In the genomic region with DNA sequence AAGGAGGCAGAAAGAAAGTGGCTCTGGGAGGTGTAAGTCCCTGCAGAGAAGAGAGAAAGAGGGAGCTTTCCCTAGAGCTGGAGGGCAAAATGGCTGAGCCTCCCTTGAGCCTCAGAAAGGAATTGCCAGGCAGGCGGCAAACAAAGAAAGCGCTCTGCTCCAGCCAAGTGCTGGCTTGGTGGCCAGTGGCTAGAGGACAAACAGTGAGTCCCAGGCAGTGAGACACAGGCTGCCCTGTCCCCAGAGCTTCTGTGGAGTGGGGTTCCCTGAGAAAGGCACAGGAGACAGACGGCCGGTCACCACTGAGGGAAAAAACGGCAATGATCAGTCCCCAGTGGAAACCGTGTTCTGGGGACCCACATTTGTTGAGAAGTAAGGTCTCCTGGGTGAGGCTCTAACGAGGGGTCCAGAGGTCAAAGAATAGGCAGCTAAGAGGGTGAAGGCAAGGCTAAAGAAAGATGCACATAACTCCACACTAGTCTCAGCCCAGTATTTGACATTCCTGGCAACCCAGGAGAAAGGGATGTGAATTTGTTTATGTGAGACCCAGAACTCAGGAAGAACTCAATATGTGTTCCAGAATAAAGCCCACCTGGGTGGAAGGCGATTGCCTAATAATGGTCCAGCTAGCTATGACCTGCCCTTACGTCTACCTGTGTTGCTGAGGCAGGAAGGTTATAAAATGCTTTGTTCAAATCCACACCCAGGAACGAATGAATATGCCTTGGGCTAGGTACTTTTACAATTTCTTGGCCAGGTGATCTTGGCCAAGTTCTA, we compare ENCODE assay signal across 11 mouse cellular contexts. TPM values are rescaled to one million over a fixed set of nuclear protein-coding genes. Genes with fewer than 3 reads are reported as not detected.
DNase-seq lines count a peak whose midpoint lies in the region; ATAC-seq lines count a peak whose summit lies in the region.
"Had no signal": no experiment of that assay in that cellular context is flagged by ENCODE, and none has a peak within 500 bp of the region (broad histone marks: within the 10 kb centered on the region; RNA-seq: fewer than 3 reads in every experiment).

No protein-coding gene starts in this region.

- ATAC-seq in hindbrain, embryonic 16.5 days = 0 out of 2 replicates have a peak, but pooled peaks have one; percentile 21
- ATAC-seq in midbrain, embryonic 14.5 days (ENCODE audit: low FRiP score, low TSS enrichment) = no peak
- ATAC-seq: intestine, postnatal 0 days had no signal

- H3K27me3 ChIP-seq in hindbrain, embryonic 16.5 days (replicated peaks; ENCODE audit: control insufficient read depth, insufficient read depth, low read length) = no peaks in the 10 kb centered on the region
- no peaks in the 10 kb centered on the region for H3K27me3 ChIP-seq in midbrain, embryonic 14.5 days (ENCODE audit: control insufficient read depth, insufficient read depth, low read length)
- H3K27me3 ChIP-seq in heart, embryonic 10.5 days (ENCODE audit: insufficient read depth, poor library complexity, severe bottlenecking) = peaks cover 96% of the 10 kb centered on the region

- peak overlapping the region; percentile 56 for H3K4me2 ChIP-seq in hindbrain, embryonic 16.5 days (ENCODE audit: low read length)
- H3K4me2 ChIP-seq in midbrain, embryonic 14.5 days (ENCODE audit: low read length) = peak overlapping the region; percentile 64
- H3K4me2 ChIP-seq: liver, embryonic 13.5 days had no signal

- peak overlapping the region; percentile 75 for H3K4me3 ChIP-seq in hindbrain, embryonic 16.5 days (ENCODE audit: low read length)
- peak overlapping the region; percentile 71 for H3K4me3 ChIP-seq in midbrain, embryonic 14.5 days (replicated peaks; ENCODE audit: low read depth, low read length)
- H3K4me3 ChIP-seq in heart, embryonic 10.5 days = no peak overlapping the region
- H3K4me3 ChIP-seq: liver, embryonic 13.5 days had no signal

- no peaks in the 10 kb centered on the region for H3K9me3 ChIP-seq in hindbrain, embryonic 16.5 days (ENCODE audit: control insufficient read depth, low read length)
- no peaks in the 10 kb centered on the region for H3K9me3 ChIP-seq in midbrain, embryonic 14.5 days (ENCODE audit: control insufficient read depth, low read length)
- no peaks in the 10 kb centered on the region for H3K9me3 ChIP-seq in heart, embryonic 10.5 days
- H3K9me3 ChIP-seq: liver, embryonic 13.5 days had no signal

- peak overlapping the region; percentile 89 for H3K9ac ChIP-seq in hindbrain, embryonic 16.5 days (ENCODE audit: low read depth, low read length)
- peak overlapping the region; percentile 86 for H3K9ac ChIP-seq in midbrain, embryonic 14.5 days (replicated peaks; ENCODE audit: low read length)
- H3K9ac ChIP-seq: liver, embryonic 13.5 days had no signal

- peak overlapping the region; percentile 84 for H3K27ac ChIP-seq in hindbrain, embryonic 16.5 days (ENCODE audit: low read depth, low read length)
- H3K27ac ChIP-seq in midbrain, embryonic 14.5 days (replicated peaks; ENCODE audit: low read depth, low read length) = peak overlapping the region; percentile 87
- no peak overlapping the region for H3K27ac ChIP-seq in heart, embryonic 10.5 days
- H3K27ac ChIP-seq: gastrocnemius, adult 2 months; liver, embryonic 13.5 days had no signal

- H3K36me3 ChIP-seq in hindbrain, embryonic 16.5 days (ENCODE audit: control insufficient read depth, insufficient read depth, low read length) = no peaks in the 10 kb centered on the region
- H3K36me3 ChIP-seq in midbrain, embryonic 14.5 days (ENCODE audit: control insufficient read depth, insufficient read depth, low read length) = no peaks in the 10 kb centered on the region
- H3K36me3 ChIP-seq in heart, embryonic 10.5 days = no peaks in the 10 kb centered on the region
- H3K36me3 ChIP-seq: liver, embryonic 13.5 days had no signal

- peaks cover 48% of the 10 kb centered on the region for H3K4me1 ChIP-seq in hindbrain, embryonic 16.5 days (ENCODE audit: control insufficient read depth, insufficient read depth, low read depth, low read length)
- H3K4me1 ChIP-seq in midbrain, embryonic 14.5 days (ENCODE audit: control insufficient read depth, insufficient read depth, low read length) = peaks cover 44% of the 10 kb centered on the region
- H3K4me1 ChIP-seq in heart, embryonic 10.5 days = peaks cover 13% of the 10 kb centered on the region
- H3K4me1 ChIP-seq: liver, embryonic 13.5 days had no signal

- WGBS in hindbrain, embryonic 16.5 days = 35% methylated on average over 10 of the region's 10 CpGs
- WGBS in midbrain, embryonic 14.5 days = 36% methylated on average over 10 of the region's 10 CpGs
- WGBS in heart, embryonic 10.5 days = 50% methylated on average over 10 of the region's 10 CpGs

- DNase-seq in R1 (ENCODE audit: low read depth, low spot score) = peak; percentile 91
- DNase-seq in embryo, embryonic 10.5 days (ENCODE audit: low spot score) = peak; percentile 28
- DNase-seq in midbrain, embryonic 14.5 days = peak; percentile 68
- DNase-seq in heart, embryonic 10.5 days (ENCODE audit: low spot score) = no peak
- no peak for DNase-seq in kidney, postnatal 14 days
- no peak for DNase-seq in kidney, postnatal 4 days
- DNase-seq: gastrocnemius, adult 2 months; liver, embryonic 13.5 days had no signal

RNA-seq across cellular contexts. Expression of gene Slc6a1, which starts 1.7 kb away (rescaled TPM):
- polyA plus RNA-seq in hindbrain, embryonic 16.5 days (2015; fragmentation: Nextera tagmentation; extraction: Ambion mirVana) = 166 and 172 TPM in 2 replicates
- polyA plus RNA-seq in midbrain, embryonic 14.5 days (2014; fragmentation: Nextera tagmentation; extraction: Ambion mirVana) = 116 and 125 TPM in 2 replicates
- 0.48 and 0.54 TPM in 2 replicates for polyA plus RNA-seq in heart, embryonic 10.5 days (2016; fragmentation: Nextera tagmentation; extraction: Ambion mirVana)
- polyA plus RNA-seq: intestine, postnatal 0 days; stomach, embryonic 16.5 days had no signal

Comparison
In these comparisons a context has a peak if more than half of its experiments do, and no peak if none do; other contexts are left out.
1. DNase-seq: peak in R1 (single experiment), embryo, embryonic 10.5 days (single experiment) and midbrain, embryonic 14.5 days (single experiment); none in heart, embryonic 10.5 days (single experiment), kidney, postnatal 14 days (single experiment) and kidney, postnatal 4 days (0 of 2).
2. RNA of gene Slc6a1, which starts 1.7 kb away (polyA plus RNA-seq): 166 to 172 TPM in hindbrain, embryonic 16.5 days and 116 to 125 TPM in midbrain, embryonic 14.5 days; 0.48 to 0.54 TPM in heart, embryonic 10.5 days; every median in the first group is over 10 times any median in the second.